Mouse (Mus musculus) stomach, postnatal 0 days (tissue): Measurements from ENCODE around the gene Morn1. TPM values are rescaled to one million over a fixed set of nuclear protein-coding genes. Genes with fewer than 3 reads are reported as not detected.

ENCODE experiments used
- ATAC-seq: fragments of 200-750 bp; cut with Nextera tagmentation; 2 replicates; pipeline ENCODE4 v1.8.0; 2017; ENCODE audit not compliant: low FRiP score, low TSS enrichment
- DNase-seq: peaks from one replicate; pipeline ENCODE4 v3.0.0-alpha.2; 2016; ENCODE audit warnings: low spot score
- H3K27ac ChIP-seq: fragments of 300-500 bp; sonication (generic); replicated peaks from 2 replicates; pipeline ENCODE4 v1.5.1; 2014; ENCODE audit warnings: mild to moderate bottlenecking, control low read depth
- H3K27me3 ChIP-seq: fragments of 300-500 bp; sonication (generic); 2 replicates; pipeline ENCODE4 v1.6.1; 2014; ENCODE audit warnings: low read length; ENCODE audit not compliant: control insufficient read depth, insufficient read depth
- H3K36me3 ChIP-seq: fragments of 300-500 bp; sonication (generic); 2 replicates; pipeline ENCODE4 v1.6.1; 2014; ENCODE audit warnings: low read length, mixed read lengths; ENCODE audit not compliant: control insufficient read depth, insufficient read depth
- H3K4me1 ChIP-seq: fragments of 300-500 bp; sonication (generic); replicated peaks from 2 replicates; pipeline ENCODE4 v1.6.1; 2014; ENCODE audit warnings: antibody characterized with exemption; ENCODE audit not compliant: control insufficient read depth, insufficient read depth
- H3K4me2 ChIP-seq: fragments of 300-500 bp; sonication (generic); replicated peaks from 2 replicates; pipeline ENCODE4 v1.6.1; 2014; ENCODE audit warnings: low read depth, mild to moderate bottlenecking, control low read depth, moderate library complexity
- H3K4me3 ChIP-seq: fragments of 300-500 bp; sonication (generic); 2 replicates; pipeline ENCODE4 v1.5.1; 2014; ENCODE audit warnings: low read depth, low read length, control low read depth
- H3K9ac ChIP-seq: fragments of 300-500 bp; sonication (generic); 2 replicates; pipeline ENCODE4 v1.6.1; 2014; ENCODE audit warnings: mild to moderate bottlenecking, low read length, control low read depth, mixed read lengths
- H3K9me3 ChIP-seq: fragments of 300-500 bp; sonication (generic); 2 replicates; pipeline ENCODE4 v1.6.1; 2016; ENCODE audit warnings: low read length; ENCODE audit not compliant: control insufficient read depth
- CTCF ChIP-seq: IDR thresholded peaks from 2 replicates; pipeline ENCODE4 v1.5.1; 2016; ENCODE audit warnings: antibody characterized with exemption, low read depth, mild to moderate bottlenecking, moderate library complexity
- EP300 ChIP-seq: optimal IDR thresholded peaks from 2 replicates; pipeline ENCODE3; 2016; ENCODE audit warnings: antibody characterized with exemption
- WGBS: fragments of 180-500 bp; shearing (Covaris S2); extraction: QIAGEN DNeasy Blood & Tissue Kit; methylation state at CpG from one replicate; pipeline ENCODE4 v1.1.7; 2014; 5-methylcytosine and 5-hydroxymethylcytosine counted together
- polyA plus RNA-seq: library from polyadenylated mRNA; unstranded; fragments of >200 nt; fragmentation: Nextera tagmentation; extraction: Ambion mirVana; gene quantifications from 2 replicates; pipeline ENCODE4 v1.2.1, GENCODE M21; 2015

Gene Morn1
- polyA plus RNA-seq, 1 experiment from 2014 or later, result 3.6 TPM

DNA sequence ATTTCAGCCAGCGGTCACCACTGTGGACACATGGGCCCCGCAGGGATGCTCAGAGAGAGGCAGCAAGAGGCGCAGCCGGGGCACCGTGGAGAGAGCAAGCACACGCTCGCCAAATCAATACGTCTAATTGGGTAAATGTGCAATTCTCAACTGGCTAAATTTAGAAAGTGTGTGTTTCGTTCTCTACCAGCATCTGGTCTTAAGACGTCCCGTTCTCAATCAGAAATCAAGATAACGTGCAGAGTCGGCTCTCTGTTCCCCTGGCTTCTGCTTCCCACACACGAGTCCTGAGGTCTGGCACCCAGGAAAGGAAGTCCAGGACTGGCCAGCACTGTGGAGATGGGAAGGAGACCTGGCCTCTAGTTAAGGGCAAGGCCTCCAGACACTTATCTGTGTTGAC lies 39.7 kb upstream of the Morn1 start:
- no peak overlapping the region for H3K4me2 ChIP-seq
- no peak for ATAC-seq
- H3K27me3 ChIP-seq, result no peaks in the 10 kb centered on the region
- 75% methylated on average over 14 of the region's 14 CpGs for WGBS
- H3K27ac ChIP-seq, result no peak overlapping the region
- no peak for DNase-seq
- no peaks in the 10 kb centered on the region for H3K36me3 ChIP-seq
- H3K4me1 ChIP-seq, result no peaks in the 10 kb centered on the region
- H3K4me3 ChIP-seq, result no peak overlapping the region
- TF ChIP-seq EP300 (no peak), CTCF (no peak)
- no peak overlapping the region for H3K9ac ChIP-seq
- no peaks in the 10 kb centered on the region for H3K9me3 ChIP-seq

DNA sequence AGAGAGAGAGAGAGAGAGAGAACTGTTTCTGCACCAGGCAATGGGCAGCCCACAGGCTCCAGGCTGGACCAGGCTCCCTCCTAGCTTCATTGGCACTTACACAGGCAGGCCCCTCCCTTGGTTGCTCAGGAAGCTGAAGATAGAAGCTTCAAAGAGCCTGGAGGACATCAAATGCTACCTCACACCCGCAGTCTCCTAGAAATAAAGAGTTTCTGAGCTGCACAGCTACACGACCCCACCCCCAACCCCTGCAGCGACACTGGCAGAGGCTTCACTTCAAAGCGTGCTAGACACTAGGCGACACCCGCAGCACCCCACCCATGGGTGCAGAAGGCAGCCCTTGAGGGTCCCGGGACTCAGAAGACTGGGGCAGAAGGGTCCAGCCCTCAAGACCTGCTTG lies 36.3 kb upstream of the Morn1 start:
- H3K27ac ChIP-seq, result no peak overlapping the region

DNA sequence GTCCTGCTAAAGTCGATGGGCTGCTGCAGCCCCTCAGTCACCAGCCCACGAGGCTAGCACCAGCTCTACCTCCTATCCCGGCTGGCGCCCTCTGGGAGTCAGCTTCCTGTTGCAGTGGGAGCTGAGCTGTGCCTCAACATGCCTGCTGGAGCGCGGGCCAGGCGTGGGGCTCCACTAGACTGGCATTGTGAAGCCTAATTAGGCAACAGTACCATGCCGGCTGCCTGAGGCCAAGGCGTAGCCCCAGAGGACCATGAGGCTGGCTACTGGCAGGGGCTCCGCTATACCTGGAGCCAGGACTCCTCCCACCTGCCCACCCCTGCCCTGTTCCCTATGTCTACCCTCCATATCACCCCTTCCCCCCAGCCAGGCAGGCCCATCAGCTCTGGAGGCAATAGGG lies 29.7 kb upstream of the Morn1 start, which contains the start of gene Plch2:
Plch2 (minus strand) TSS at position 61 of the 400 bp plus-strand sequence.
- DNase-seq (no peak), ATAC-seq (no peak)
- peak within 1 kb of the TSS; percentile 27 for H3K9ac ChIP-seq
- H3K27me3 ChIP-seq, result no peaks in the 10 kb centered on the region
- H3K9me3 ChIP-seq, result no peaks in the 10 kb centered on the region
- TF ChIP-seq EP300 (no peak), CTCF (peak; percentile 19; the same call in 1 of the 2 replicates)
- peak within 1 kb of the TSS; percentile 44 for H3K4me2 ChIP-seq
- H3K27ac ChIP-seq, result peak within 1 kb of the TSS; percentile 71
- 58% methylated on average over 10 of the region's 10 CpGs for WGBS
- no peaks in the 10 kb centered on the region; the same call in 1 of the 2 replicates for H3K4me1 ChIP-seq
- H3K36me3 ChIP-seq, result no peaks in the 10 kb centered on the region
- H3K4me3 ChIP-seq, result peak within 1 kb of the TSS; percentile 22

More for the DNA sequence above, 36.3 kb upstream of the Morn1 start:
- Histone ChIP-seq H3K36me3 (no peaks in the 10 kb centered on the region), H3K27me3 (no peaks in the 10 kb centered on the region), H3K4me2 (no peak overlapping the region), H3K9ac (no peak overlapping the region), H3K9me3 (no peaks in the 10 kb centered on the region), H3K4me1 (no peaks in the 10 kb centered on the region), H3K4me3 (no peak overlapping the region)
- ATAC-seq (no peak), DNase-seq (no peak)
- WGBS, result 69% methylated on average over 7 of the region's 7 CpGs
- TF ChIP-seq EP300 (no peak), CTCF (no peak)

DNA sequence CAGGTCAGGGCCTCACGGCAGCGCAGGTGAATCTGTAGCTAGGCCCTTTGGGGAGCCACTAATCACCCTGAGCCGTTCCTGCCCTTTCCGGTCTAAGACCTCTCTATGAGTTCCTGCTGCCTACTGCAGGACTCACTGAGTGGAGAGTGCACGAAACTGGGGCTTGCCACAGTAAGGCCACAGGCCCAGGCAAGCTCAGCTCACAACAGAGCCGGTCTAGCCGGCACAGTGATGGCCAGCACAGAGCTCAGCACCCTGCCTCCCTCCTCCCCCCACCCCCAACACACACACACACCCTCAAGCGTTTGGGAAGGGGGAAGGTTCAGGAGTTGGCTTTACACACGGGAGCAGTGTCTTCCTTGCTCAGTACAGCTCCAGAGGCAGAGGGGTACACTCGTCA lies 28.1 kb upstream of the Morn1 start:
- Histone ChIP-seq H3K4me2 (0 out of 2 replicates have a peak overlapping the region, but pooled peaks have one; percentile 20), H3K4me1 (no peaks in the 10 kb centered on the region; the same call in 1 of the 2 replicates), H3K9me3 (no peaks in the 10 kb centered on the region), H3K4me3 (no peak overlapping the region), H3K27ac (peak overlapping the region; percentile 71), H3K36me3 (no peaks in the 10 kb centered on the region), H3K27me3 (no peaks in the 10 kb centered on the region), H3K9ac (no peak overlapping the region)
- WGBS, result 28% methylated on average over 10 of the region's 10 CpGs
- ATAC-seq (peak; percentile 39; the same call in 1 of the 2 replicates), DNase-seq (peak; percentile 41)
- no peak for TF ChIP-seq CTCF
- no peak for TF ChIP-seq EP300

DNA sequence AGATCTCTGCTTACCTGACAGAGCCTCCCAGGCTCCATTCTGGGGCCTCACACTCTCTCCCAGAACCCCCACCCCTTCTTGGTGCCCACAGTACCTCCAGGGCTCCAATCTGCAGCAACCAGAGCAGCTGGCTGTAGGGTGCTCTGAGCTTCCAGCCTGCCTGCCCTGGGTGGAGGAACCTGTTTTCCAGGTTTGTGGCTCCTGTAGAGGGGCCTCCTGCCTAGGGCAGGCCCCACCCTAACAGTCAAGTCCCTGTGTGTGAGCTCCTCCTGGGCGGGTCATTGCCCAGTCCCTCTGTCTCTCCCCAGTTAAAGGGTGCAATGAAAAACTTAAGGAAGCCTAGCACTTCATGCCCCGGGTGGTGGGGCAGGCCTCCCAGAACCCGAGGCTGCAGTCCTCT lies 22.5 kb upstream of the Morn1 start:
- Histone ChIP-seq H3K36me3 (no peaks in the 10 kb centered on the region), H3K27ac (peak overlapping the region; percentile 88), H3K4me1 (peaks cover 4% of the 10 kb centered on the region; the same call in 1 of the 2 replicates), H3K27me3 (no peaks in the 10 kb centered on the region), H3K9ac (peak overlapping the region; percentile 56), H3K4me3 (peak overlapping the region; percentile 31), H3K9me3 (no peaks in the 10 kb centered on the region), H3K4me2 (peak overlapping the region; percentile 58)
- ATAC-seq (peak; percentile 77), DNase-seq (peak; percentile 92)
- TF ChIP-seq CTCF (no peak), EP300 (peak; percentile 37)
- 19% methylated on average over 3 of the region's 3 CpGs for WGBS

DNA sequence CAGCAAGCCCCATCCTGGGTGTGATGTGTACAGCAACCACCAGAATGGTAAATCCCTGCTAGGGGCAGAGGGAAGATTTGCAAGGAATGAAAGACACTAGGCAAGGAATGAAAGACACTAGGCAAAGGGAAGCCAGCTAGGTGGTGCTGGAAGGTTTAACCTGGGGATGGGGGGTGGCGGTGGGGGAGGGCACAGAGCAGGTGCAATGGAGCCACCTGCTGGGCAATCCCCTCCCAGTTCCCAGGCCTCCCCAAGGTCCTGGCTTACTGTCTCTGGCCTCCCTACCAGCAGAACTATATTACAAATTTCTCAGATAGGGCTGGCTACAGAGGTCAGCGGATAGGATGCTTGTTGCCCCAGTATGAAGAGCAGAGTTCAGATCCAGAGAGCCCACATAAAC lies 21.9 kb upstream of the Morn1 start:
- Histone ChIP-seq H3K4me2 (peak overlapping the region; percentile 34), H3K27me3 (no peaks in the 10 kb centered on the region), H3K4me3 (no peak overlapping the region), H3K36me3 (no peaks in the 10 kb centered on the region), H3K4me1 (peaks cover 4% of the 10 kb centered on the region; the same call in 1 of the 2 replicates), H3K27ac (peak overlapping the region; percentile 88), H3K9me3 (no peaks in the 10 kb centered on the region), H3K9ac (no peak overlapping the region)
- TF ChIP-seq EP300, result no peak
- peak; percentile 59 for TF ChIP-seq CTCF
- ATAC-seq, result no peak
- peak; percentile 77 for DNase-seq
- WGBS, result 44% methylated on average over 2 of the region's 2 CpGs
